Mouse (Mus musculus) liver, embryonic 12.5 days (tissue): ENCODE measurements at regions not wholly inside any gene's neighbourhood (a gene's known extent, or its start where the extent isn't known, plus 50 kb on each side); places are given as distances from the start of the nearest gene placed in this dataset.
A peak's percentile ranks its signal among the peaks of the same experiment; 100 is the strongest.

ENCODE experiments used
- ATAC-seq: fragments of 200-750 bp; cut with Nextera tagmentation; 2 replicates; pipeline ENCODE4 v1.8.0; 2017; ENCODE audit warnings: moderate number of reproducible peaks, mild to moderate bottlenecking, moderate library complexity
- H3K27ac ChIP-seq: fragments of 300-500 bp; sonication (generic); 2 replicates; pipeline ENCODE4 v1.5.1; 2016; ENCODE audit warnings: mild to moderate bottlenecking
- H3K27me3 ChIP-seq: fragments of 300-500 bp; sonication (generic); replicated peaks from 2 replicates; pipeline ENCODE4 v1.6.1; 2016; ENCODE audit warnings: mild to moderate bottlenecking, moderate library complexity
- H3K36me3 ChIP-seq: fragments of 300-500 bp; sonication (generic); 2 replicates; pipeline ENCODE4 v1.6.1; 2016; ENCODE audit warnings: mild to moderate bottlenecking, moderate library complexity
- H3K4me1 ChIP-seq: fragments of 300-500 bp; sonication (generic); 2 replicates; pipeline ENCODE4 v1.6.1; 2016
- H3K4me2 ChIP-seq: fragments of 300-500 bp; sonication (generic); 2 replicates; pipeline ENCODE4 v1.6.1; 2016; ENCODE audit warnings: mild to moderate bottlenecking, moderate library complexity
- H3K4me3 ChIP-seq: fragments of 300-500 bp; sonication (generic); 2 replicates; pipeline ENCODE4 v1.5.1; 2016; ENCODE audit warnings: mild to moderate bottlenecking, moderate library complexity
- H3K9ac ChIP-seq: fragments of 300-500 bp; sonication (generic); 2 replicates; pipeline ENCODE4 v1.6.1; 2016; ENCODE audit warnings: mild to moderate bottlenecking, moderate library complexity
- H3K9me3 ChIP-seq: fragments of 300-500 bp; sonication (generic); replicated peaks from 2 replicates; pipeline ENCODE4 v1.6.1; 2016; ENCODE audit warnings: mild to moderate bottlenecking, moderate library complexity
- WGBS: fragments of 180-500 bp; shearing (Covaris S2); methylation state at CpG from one replicate; pipeline ENCODE4 v1.1.7; 2016; ENCODE audit not compliant: insufficient replicate concordance; 5-methylcytosine and 5-hydroxymethylcytosine counted together

GRCm38 (mm10) chr16:76232680-76233079 lies 140.9 kb downstream of the Nrip1 start:
- WGBS, result 70% methylated on average over 4 of the region's 4 CpGs

DNA sequence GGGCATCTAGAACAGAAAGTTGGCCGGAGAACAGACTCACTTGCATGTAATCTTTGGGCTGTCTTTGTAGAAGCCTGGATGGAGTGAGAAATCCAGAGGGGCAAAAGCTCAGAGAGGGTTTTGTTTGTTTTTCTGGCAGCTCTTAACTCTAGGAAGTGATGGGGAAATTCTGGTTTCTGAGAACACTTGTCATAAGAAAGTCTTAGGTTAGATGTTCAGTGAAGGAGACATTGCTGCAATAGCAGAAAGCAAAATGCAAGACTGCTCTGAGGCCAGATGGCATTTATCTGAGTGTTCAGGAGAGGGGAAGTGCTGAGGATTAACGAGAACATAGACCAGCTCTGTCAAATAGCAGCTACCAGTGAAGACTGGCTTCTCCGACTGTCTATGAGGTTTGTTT lies 141.5 kb downstream of the Nrip1 start:
- no peak overlapping the region for H3K27ac ChIP-seq
- no peak overlapping the region for H3K4me3 ChIP-seq
- 49% methylated on average over 3 of the region's 3 CpGs for WGBS
- H3K36me3 ChIP-seq, result no peaks in the 10 kb centered on the region
- ATAC-seq, result no peak
- H3K9ac ChIP-seq, result no peak overlapping the region
- H3K4me2 ChIP-seq, result no peak overlapping the region
- no peaks in the 10 kb centered on the region for H3K4me1 ChIP-seq
- no peaks in the 10 kb centered on the region for H3K9me3 ChIP-seq
- H3K27me3 ChIP-seq, result no peaks in the 10 kb centered on the region

More at GRCm38 (mm10) chr16:76232680-76233079, 140.9 kb downstream of the Nrip1 start:
- no peaks in the 10 kb centered on the region for H3K27me3 ChIP-seq
- no peaks in the 10 kb centered on the region for H3K36me3 ChIP-seq
- H3K27ac ChIP-seq, result no peak overlapping the region
- no peak overlapping the region for H3K9ac ChIP-seq
- H3K4me3 ChIP-seq, result no peak overlapping the region
- no peaks in the 10 kb centered on the region for H3K9me3 ChIP-seq
- no peaks in the 10 kb centered on the region for H3K4me1 ChIP-seq
- H3K4me2 ChIP-seq, result no peak overlapping the region
- no peak for ATAC-seq

GRCm38 (mm10) chr16:76230516-76231302 lies 142.9 kb downstream of the Nrip1 start:
- no peaks in the 10 kb centered on the region for H3K4me1 ChIP-seq
- no peak for ATAC-seq
- 73% methylated on average over 4 of the region's 4 CpGs for WGBS
- no peaks in the 10 kb centered on the region for H3K9me3 ChIP-seq
- H3K27me3 ChIP-seq, result no peaks in the 10 kb centered on the region
- no peak overlapping the region for H3K4me2 ChIP-seq
- H3K36me3 ChIP-seq, result no peaks in the 10 kb centered on the region
- H3K27ac ChIP-seq, result no peak overlapping the region
- H3K9ac ChIP-seq, result no peak overlapping the region
- no peak overlapping the region for H3K4me3 ChIP-seq

- 65% methylated on average over 4 of the region's 4 CpGs for WGBS
- no peaks in the 10 kb centered on the region for H3K9me3 ChIP-seq
- ATAC-seq, result no peak
Measured at GRCm38 (mm10) chr16:76228451-76228850, 145.2 kb downstream of the Nrip1 start.

GRCm38 (mm10) chr16:76226446-76226845 lies 147.2 kb downstream of the Nrip1 start:
- WGBS, result 33% methylated on average over 7 of the region's 7 CpGs
- no peaks in the 10 kb centered on the region for H3K9me3 ChIP-seq
- 0 out of 2 replicates have a peak, but pooled peaks cover 3% of the 10 kb centered on the region for H3K4me1 ChIP-seq
- H3K36me3 ChIP-seq, result no peaks in the 10 kb centered on the region
- H3K9ac ChIP-seq, result no peak overlapping the region
- no peaks in the 10 kb centered on the region for H3K27me3 ChIP-seq
- no peak overlapping the region for H3K4me3 ChIP-seq
- H3K4me2 ChIP-seq, result no peak overlapping the region
- H3K27ac ChIP-seq, result no peak overlapping the region
- ATAC-seq, result no peak; the same call in 1 of the 2 replicates

More at GRCm38 (mm10) chr16:76228451-76228850, 145.2 kb downstream of the Nrip1 start:
- H3K4me3 ChIP-seq, result no peak overlapping the region
- H3K9ac ChIP-seq, result no peak overlapping the region
- no peaks in the 10 kb centered on the region for H3K36me3 ChIP-seq
- H3K4me1 ChIP-seq, result 0 out of 2 replicates have a peak, but pooled peaks cover 3% of the 10 kb centered on the region
- H3K27me3 ChIP-seq, result no peaks in the 10 kb centered on the region
- H3K27ac ChIP-seq, result no peak overlapping the region
- no peak overlapping the region for H3K4me2 ChIP-seq

- Histone ChIP-seq H3K36me3 (no peaks in the 10 kb centered on the region), H3K4me1 (0 out of 2 replicates have a peak, but pooled peaks cover 3% of the 10 kb centered on the region), H3K27ac (no peak overlapping the region), H3K27me3 (no peaks in the 10 kb centered on the region), H3K9me3 (no peaks in the 10 kb centered on the region), H3K9ac (no peak overlapping the region), H3K4me3 (no peak overlapping the region), H3K4me2 (no peak overlapping the region)
- no peak for ATAC-seq
- 64% methylated on average over 12 of the region's 12 CpGs for WGBS
Measured at GRCm38 (mm10) chr16:76225587-76226226, 147.9 kb downstream of the Nrip1 start.

DNA sequence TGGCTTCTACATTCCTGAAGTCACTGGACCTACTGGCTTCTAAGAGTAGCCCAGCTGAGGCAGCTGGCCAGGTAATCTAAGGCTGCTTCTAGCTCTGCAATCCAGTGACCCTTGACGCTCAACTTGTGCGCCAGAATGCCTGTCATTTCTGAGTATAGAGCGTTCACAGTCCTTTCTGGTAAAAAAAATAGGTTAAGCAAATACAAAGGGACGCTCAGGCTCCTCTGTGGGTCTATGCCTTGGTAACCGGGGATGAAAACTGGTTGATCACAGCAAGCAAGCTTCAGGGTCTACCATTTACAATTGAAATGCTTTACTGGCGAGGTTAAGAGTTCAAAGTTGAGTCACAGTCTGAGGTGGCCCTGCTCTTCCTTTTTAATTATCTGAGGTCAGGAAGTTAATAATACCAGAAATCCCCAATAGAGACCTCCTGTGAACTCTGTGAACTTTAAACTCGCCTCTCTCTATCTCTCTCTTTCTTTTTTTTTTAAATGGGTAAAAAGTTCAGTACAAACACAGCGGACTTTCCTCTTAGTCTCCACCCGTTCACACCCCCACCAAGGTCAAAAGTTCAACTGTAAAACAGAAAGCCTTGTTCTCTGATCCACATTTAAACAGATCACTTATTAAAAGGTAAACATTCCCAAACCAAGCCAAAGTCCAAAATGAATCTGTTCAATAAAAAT lies 148.6 kb downstream of the Nrip1 start:
- H3K27me3 ChIP-seq, result no peaks in the 10 kb centered on the region
- peak overlapping the region; percentile 36; the same call in 1 of the 2 replicates for H3K27ac ChIP-seq
- H3K9ac ChIP-seq, result no peak overlapping the region
- WGBS, result 62% methylated on average over 9 of the region's 9 CpGs
- no peaks in the 10 kb centered on the region for H3K9me3 ChIP-seq
- 0 out of 2 replicates have a peak, but pooled peaks have one; percentile 23 for ATAC-seq
- H3K36me3 ChIP-seq, result no peaks in the 10 kb centered on the region
- H3K4me3 ChIP-seq, result no peak overlapping the region
- no peak overlapping the region for H3K4me2 ChIP-seq
- H3K4me1 ChIP-seq, result 0 out of 2 replicates have a peak, but pooled peaks cover 3% of the 10 kb centered on the region

DNA sequence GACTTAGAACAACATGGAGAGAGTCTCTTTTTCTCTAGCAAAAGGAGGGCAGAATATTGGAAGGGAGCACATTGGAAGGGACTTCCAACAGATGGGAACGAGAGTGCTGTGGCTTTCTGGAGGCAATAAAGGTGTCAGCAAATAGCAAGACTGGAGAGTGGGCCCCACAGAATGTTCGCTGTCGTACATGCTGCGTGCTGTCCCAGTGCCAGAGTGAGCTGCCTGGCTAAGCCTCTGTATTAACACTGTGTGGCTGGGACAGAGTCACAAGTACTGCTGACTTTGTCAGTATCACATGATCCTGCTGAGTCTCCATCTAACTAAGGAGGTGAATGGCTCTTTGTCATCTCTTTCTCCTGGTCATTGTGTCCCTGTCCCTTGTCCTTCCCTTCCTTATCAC lies 149.9 kb downstream of the Nrip1 start:
- Histone ChIP-seq H3K9me3 (no peaks in the 10 kb centered on the region), H3K4me2 (no peak overlapping the region), H3K27me3 (no peaks in the 10 kb centered on the region), H3K36me3 (no peaks in the 10 kb centered on the region), H3K27ac (no peak overlapping the region), H3K4me3 (no peak overlapping the region), H3K9ac (no peak overlapping the region), H3K4me1 (0 out of 2 replicates have a peak, but pooled peaks cover 3% of the 10 kb centered on the region)
- no peak for ATAC-seq
- WGBS, result 78% methylated on average over 4 of the region's 4 CpGs

- Histone ChIP-seq H3K4me2 (no peak overlapping the region), H3K9me3 (no peaks in the 10 kb centered on the region), H3K27me3 (no peaks in the 10 kb centered on the region), H3K4me3 (no peak overlapping the region), H3K27ac (no peak overlapping the region), H3K36me3 (no peaks in the 10 kb centered on the region), H3K9ac (no peak overlapping the region), H3K4me1 (0 out of 2 replicates have a peak, but pooled peaks cover 3% of the 10 kb centered on the region)
- no peak for ATAC-seq
- WGBS, result 72% methylated on average over 5 of the region's 5 CpGs
Measured at GRCm38 (mm10) chr16:76222960-76223359, 150.7 kb downstream of the Nrip1 start.

DNA sequence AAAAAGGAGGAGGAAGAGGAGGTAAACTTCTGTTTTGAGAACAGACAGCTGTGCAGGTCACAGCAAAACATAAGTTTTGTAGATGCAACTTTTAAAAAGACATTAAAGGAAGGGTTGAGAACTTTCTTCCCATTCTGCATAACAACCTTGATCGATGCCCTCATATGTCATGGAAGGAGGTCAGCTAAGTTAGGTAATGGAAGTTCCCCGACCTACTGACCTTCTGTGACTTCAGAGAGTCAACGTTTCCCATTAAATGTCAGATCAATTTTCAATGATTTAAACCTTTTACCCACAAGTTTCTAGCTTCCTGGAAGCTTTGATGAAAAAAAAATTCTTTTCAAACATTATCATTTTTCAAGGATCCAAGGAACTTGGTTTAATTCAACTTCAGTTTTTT lies 153.2 kb downstream of the Nrip1 start:
- Histone ChIP-seq H3K9ac (no peak overlapping the region), H3K27ac (no peak overlapping the region), H3K4me3 (no peak overlapping the region), H3K4me2 (no peak overlapping the region), H3K4me1 (0 out of 2 replicates have a peak, but pooled peaks cover 3% of the 10 kb centered on the region), H3K36me3 (no peaks in the 10 kb centered on the region), H3K9me3 (no peaks in the 10 kb centered on the region), H3K27me3 (no peaks in the 10 kb centered on the region)
- 61% methylated on average over 3 of the region's 3 CpGs for WGBS
- no peak for ATAC-seq

DNA sequence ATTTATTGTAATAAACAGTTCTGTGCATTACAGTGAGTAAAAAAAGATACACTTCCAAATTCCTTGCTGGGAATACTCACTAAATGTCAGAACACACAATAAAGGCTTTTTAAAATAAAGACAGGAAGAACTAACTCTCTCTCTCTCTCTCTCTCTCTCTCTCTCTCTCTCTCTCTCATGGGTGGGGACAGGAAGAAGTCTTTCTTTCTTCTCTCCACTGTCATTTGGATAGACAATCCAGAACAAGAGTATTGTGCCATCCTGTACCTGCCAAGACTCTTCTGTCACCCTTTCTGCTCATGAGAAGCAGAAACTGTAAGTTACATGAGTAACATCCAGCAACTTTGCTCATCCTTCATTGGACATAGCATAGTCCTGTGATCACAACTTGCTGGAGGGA lies 154.4 kb downstream of the Nrip1 start:
- Histone ChIP-seq H3K4me2 (no peak overlapping the region), H3K9me3 (no peaks in the 10 kb centered on the region), H3K4me1 (no peaks in the 10 kb centered on the region), H3K27me3 (no peaks in the 10 kb centered on the region), H3K36me3 (no peaks in the 10 kb centered on the region), H3K27ac (no peak overlapping the region), H3K9ac (no peak overlapping the region), H3K4me3 (no peak overlapping the region)
- ATAC-seq, result no peak
